Mouse (Mus musculus): Measurements from ENCODE around the gene Grin2c.
A peak's percentile ranks its signal among the peaks of the same experiment; 100 is the strongest.

Grin2c gene

DNA sequence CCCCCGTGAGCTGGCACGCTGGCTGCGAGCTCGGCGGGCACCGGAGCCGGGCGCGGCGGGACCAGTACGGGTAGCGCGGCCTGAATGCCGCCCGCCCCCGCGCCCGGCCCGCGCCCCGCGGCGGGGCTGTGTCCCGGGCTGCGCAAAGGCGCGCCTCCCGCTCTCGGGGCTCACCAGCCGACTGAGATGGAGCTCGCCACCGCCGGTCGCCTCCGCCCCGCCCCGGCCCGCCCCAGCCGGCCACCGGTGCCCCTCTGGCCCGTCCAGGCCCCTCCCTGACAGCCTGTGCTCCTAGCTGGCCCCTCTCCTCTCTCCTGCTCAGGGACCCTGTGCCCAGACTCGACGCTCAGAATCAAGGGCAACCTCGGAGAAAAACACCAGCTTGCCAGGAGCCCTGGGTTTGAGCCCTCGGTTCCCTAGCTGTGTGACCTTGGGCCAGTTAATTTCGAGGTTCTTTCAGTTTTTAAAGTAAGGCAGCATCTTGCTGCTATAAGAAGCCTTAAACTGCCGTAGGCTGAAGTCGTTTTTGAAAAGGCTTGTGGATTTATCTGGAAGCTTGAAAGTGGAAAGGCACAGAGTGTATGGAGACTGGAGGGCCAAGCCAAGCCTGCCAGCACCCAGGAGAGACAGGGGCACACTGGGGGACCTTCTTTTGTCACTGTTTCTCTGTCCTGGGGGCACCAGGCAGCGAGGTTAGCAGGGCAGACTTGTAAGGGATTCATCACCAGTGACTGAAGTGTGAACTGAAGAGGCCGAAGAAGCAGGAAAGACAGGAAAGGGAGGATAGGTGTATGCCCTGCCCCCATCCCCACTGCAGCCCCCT lies at the start of gene Grin2c:
TSS of gene Grin2c (minus strand) at position 183 of the 823 bp plus-strand sequence.
- DNase-seq (ENCODE audit: low spot score) = no peak

- no peak for DNase-seq (ENCODE audit: low spot score)
These were observed 47.2 kb upstream of the Grin2c start for GRCm38 (mm10) chr11:115314249-115314648.

GRCm38 (mm10) chr11:115308781-115309180 lies 41.7 kb upstream of the Grin2c start:
- DNase-seq (ENCODE audit: low spot score) = no peak

GRCm38 (mm10) chr11:115306863-115307262 lies 39.8 kb upstream of the Grin2c start, which contains the start of gene Otop2:
Gene Otop2 (plus strand): TSS chr11:115307163.
- DNase-seq (ENCODE audit: low spot score) = no peak

- DNase-seq (ENCODE audit: low spot score) = no peak
These were observed 36.1 kb upstream of the Grin2c start for GRCm38 (mm10) chr11:115303167-115303566.

GRCm38 (mm10) chr11:115301351-115301750 lies 34.3 kb upstream of the Grin2c start:
- no peak for DNase-seq (ENCODE audit: low spot score)

GRCm38 (mm10) chr11:115300745-115301144 lies 33.7 kb upstream of the Grin2c start:
- no peak for DNase-seq (ENCODE audit: low spot score)

GRCm38 (mm10) chr11:115298160-115298559 lies 31.1 kb upstream of the Grin2c start:
- DNase-seq (ENCODE audit: low spot score) = no peak

GRCm38 (mm10) chr11:115297214-115297826 lies 30.3 kb upstream of the Grin2c start, which contains the start of gene Fads6:
Gene Fads6 (minus strand): TSS chr11:115297663.
- peak; percentile 77 for DNase-seq (ENCODE audit: low spot score)

- DNase-seq (ENCODE audit: low spot score) = no peak
These were observed 29.6 kb upstream of the Grin2c start for GRCm38 (mm10) chr11:115296471-115297210.

DNA sequence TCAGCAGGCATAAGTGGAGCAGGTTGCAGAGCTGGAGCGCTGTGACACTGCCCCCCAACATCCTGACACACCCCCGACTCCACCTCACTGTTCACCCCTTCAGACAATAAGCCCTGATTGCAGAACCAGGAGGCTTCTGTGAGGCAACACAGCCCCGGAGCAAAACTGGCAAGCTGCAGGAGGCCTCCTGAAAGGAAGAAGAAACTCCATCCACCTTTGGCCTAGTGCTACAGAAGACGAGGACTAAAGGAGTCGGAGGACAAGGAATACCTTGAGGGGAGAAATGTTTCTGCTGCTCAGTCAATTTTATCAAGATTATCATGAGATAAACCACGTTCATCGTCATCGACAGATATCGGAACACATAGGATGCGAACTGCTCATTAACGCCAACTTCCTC lies 28.9 kb upstream of the Grin2c start:
- no peak for DNase-seq (ENCODE audit: low spot score)

GRCm38 (mm10) chr11:115292631-115293375 lies 25.8 kb upstream of the Grin2c start:
- no peak for DNase-seq (ENCODE audit: low spot score)

GRCm38 (mm10) chr11:115291503-115291902 lies 24.5 kb upstream of the Grin2c start:
- DNase-seq (ENCODE audit: low spot score) = no peak

GRCm38 (mm10) chr11:115290919-115291318 lies 23.9 kb upstream of the Grin2c start:
- no peak for DNase-seq (ENCODE audit: low spot score)

DNA sequence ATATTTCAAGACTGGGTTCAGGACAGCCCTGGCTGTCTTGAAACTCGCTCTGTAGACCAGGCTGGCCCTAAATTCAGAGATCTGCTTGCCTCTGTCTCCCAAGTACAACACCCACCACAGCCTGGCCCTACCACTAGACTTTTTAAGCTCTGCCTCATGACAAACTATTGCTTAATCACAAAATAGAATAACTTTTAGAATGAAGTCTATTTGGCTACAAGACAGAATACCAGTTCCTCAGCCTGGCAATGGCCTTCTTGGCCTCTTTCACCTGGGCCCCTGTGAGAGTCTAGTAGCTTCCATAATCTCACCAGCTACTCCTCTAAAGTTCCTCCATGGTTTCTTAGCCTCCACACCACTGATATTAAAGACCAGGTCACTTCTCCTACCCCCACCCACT lies 23.3 kb upstream of the Grin2c start:
- no peak for DNase-seq (ENCODE audit: low spot score)

- no peak for DNase-seq (ENCODE audit: low spot score)
These were observed 22.8 kb upstream of the Grin2c start for GRCm38 (mm10) chr11:115289885-115290284.

DNA sequence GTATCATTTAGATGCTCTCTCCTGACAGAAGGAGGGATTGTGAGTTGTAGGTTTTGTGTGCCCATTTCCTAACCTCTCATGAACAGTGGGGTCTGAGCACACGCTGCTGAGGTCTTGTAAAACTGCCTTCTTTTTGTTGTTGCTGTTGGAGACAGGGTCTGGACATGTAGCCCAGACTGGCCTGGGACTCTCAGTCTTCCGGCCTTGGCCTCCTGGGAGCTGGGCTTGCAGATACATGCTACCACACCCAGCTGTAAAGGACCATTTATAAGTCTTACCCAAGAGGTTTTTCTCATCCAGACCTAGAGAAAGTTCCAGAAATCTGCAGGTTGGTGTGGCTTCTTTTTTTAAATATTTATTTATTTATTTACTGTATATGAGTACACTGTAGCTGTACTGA lies 21.3 kb upstream of the Grin2c start:
- no peak for DNase-seq (ENCODE audit: low spot score)

GRCm38 (mm10) chr11:115287386-115287785 lies 20.3 kb upstream of the Grin2c start:
- no peak for DNase-seq (ENCODE audit: low spot score)

- no peak for DNase-seq (ENCODE audit: low spot score)
These were observed 19.4 kb upstream of the Grin2c start for GRCm38 (mm10) chr11:115286201-115286993.

- DNase-seq (ENCODE audit: low spot score) = no peak
These were observed 18.2 kb upstream of the Grin2c start for GRCm38 (mm10) chr11:115285282-115285681.

All from left cerebral cortex, adult 11 months (tissue).